Mouse (Mus musculus): ENCODE results near the gene Plod2. TPM values are rescaled to one million over a fixed set of nuclear protein-coding genes. Genes with fewer than 3 reads are reported as not detected.

The Plod2 gene
- polyA plus RNA-seq, 1 experiment from 2014 or later: 30.6 TPM

DNA sequence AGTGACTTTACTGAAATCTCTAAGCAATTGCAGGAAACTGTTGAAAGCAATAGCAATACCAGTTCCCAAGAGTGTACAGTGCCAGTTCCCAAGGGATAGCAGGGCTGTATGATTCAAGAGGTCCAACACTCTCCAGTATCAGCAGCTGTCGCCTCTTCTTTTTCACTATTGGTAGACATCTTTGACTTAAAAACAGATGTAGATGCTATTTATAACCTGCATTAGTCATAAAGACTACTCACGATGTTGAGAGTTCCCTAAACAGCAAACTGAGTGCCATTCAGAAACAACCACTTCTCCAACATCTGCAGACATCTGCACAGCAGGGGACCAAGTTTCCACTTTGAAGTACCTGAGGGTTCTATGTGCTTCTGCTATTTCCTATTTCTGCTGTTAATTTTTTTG lies 79.9 kb downstream of the Plod2 start:
- WGBS: 32% methylated on average over 2 of the region's 2 CpGs

DNA sequence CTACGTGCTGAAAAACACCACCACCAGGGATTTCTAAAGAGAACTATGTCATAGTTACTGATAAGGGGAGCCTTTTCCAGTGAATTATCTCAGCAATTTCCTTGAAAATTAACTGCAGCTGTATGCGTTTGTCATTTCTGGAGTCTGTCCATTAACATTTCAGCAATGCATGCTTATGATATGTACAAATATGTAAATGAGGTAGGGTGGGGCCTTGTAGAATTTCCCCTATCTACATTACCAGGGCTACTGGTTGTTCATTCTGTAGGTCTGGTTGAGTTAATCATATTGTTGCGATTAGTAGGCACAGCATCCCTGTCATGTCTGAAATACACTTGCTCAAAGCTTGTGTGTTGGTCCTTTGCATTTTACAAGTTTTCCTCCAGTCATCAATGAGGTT lies 92.8 kb downstream of the Plod2 start:
- H3K9me3 ChIP-seq (replicated peaks; ENCODE audit: control insufficient read depth, low read length): no peaks in the 10 kb centered on the region; the same call in 1 of the 2 replicates
- no peak for ATAC-seq (replicated peaks; ENCODE audit: extremely low read depth, insufficient read depth, low FRiP score)
- H3K36me3 ChIP-seq (ENCODE audit: control insufficient read depth, insufficient read depth): no peaks in the 10 kb centered on the region
- no peak overlapping the region for H3K9ac ChIP-seq (ENCODE audit: low read length)
- WGBS: 62% methylated on average over 3 of the region's 3 CpGs
- no peaks in the 10 kb centered on the region for H3K27me3 ChIP-seq (ENCODE audit: control insufficient read depth, insufficient read depth, low read length)
- no peaks in the 10 kb centered on the region for H3K4me1 ChIP-seq (ENCODE audit: control insufficient read depth, insufficient read depth, low read length)
- H3K4me2 ChIP-seq (ENCODE audit: low read depth, low read length): no peak overlapping the region
- H3K4me3 ChIP-seq (ENCODE audit: low read length): no peak overlapping the region
- no peak overlapping the region for H3K27ac ChIP-seq (ENCODE audit: low read length)

More for the DNA sequence above, 79.9 kb downstream of the Plod2 start:
- H3K27me3 ChIP-seq (ENCODE audit: control insufficient read depth, insufficient read depth, low read length): no peaks in the 10 kb centered on the region
- no peaks in the 10 kb centered on the region for H3K36me3 ChIP-seq (ENCODE audit: control insufficient read depth, insufficient read depth)
- H3K4me1 ChIP-seq (ENCODE audit: control insufficient read depth, insufficient read depth, low read length): no peaks in the 10 kb centered on the region
- H3K9ac ChIP-seq (ENCODE audit: low read length): no peak overlapping the region
- ATAC-seq (replicated peaks; ENCODE audit: extremely low read depth, insufficient read depth, low FRiP score): no peak
- H3K4me3 ChIP-seq (ENCODE audit: low read length): no peak overlapping the region
- no peak overlapping the region for H3K4me2 ChIP-seq (ENCODE audit: low read depth, low read length)
- H3K9me3 ChIP-seq (replicated peaks; ENCODE audit: control insufficient read depth, low read length): no peaks in the 10 kb centered on the region
- no peak overlapping the region for H3K27ac ChIP-seq (ENCODE audit: low read length)

DNA sequence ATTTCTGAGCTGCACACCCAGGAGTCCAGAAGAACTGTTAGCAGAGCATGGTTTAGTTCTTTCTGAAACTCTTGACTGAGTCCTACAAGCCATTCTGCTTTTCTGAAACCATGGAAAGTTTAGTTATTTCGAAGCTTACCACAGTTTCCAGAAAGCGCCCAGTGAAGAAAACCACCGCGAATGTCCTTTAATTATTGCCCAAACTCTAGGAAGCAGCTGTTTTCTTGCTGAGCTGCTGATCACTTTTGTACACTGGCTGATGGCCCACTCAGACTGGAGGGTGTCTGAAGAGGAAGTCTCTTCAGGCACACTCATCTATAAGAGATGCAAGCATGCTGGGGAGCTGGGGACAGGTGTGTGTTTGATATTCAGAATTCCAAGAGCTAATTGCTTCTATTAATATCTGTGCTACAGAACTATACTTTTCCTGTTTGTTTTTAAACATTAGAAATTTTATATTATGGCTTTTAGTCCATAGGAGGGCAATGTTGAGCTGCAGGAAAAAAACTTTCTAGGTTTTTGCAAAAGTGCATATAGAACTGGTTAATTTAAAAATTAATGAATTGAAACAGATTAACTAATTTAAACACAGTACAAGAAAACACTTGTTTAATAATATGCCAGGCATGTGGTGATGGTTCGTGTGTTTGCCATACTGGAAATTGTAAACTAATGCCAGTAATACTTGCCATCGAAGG lies 97.3 kb downstream of the Plod2 start:
- Histone ChIP-seq H3K27ac (ENCODE audit: low read length) (no peak overlapping the region), H3K9me3 (replicated peaks; ENCODE audit: control insufficient read depth, low read length) (no peaks in the 10 kb centered on the region), H3K36me3 (ENCODE audit: control insufficient read depth, insufficient read depth) (no peaks in the 10 kb centered on the region), H3K4me2 (ENCODE audit: low read depth, low read length) (no peak overlapping the region), H3K4me1 (ENCODE audit: control insufficient read depth, insufficient read depth, low read length) (no peaks in the 10 kb centered on the region), H3K9ac (ENCODE audit: low read length) (no peak overlapping the region), H3K27me3 (ENCODE audit: control insufficient read depth, insufficient read depth, low read length) (no peaks in the 10 kb centered on the region), H3K4me3 (ENCODE audit: low read length) (no peak overlapping the region)
- 79% methylated on average over 6 of the region's 6 CpGs for WGBS
- no peak for ATAC-seq (replicated peaks; ENCODE audit: extremely low read depth, insufficient read depth, low FRiP score)

DNA sequence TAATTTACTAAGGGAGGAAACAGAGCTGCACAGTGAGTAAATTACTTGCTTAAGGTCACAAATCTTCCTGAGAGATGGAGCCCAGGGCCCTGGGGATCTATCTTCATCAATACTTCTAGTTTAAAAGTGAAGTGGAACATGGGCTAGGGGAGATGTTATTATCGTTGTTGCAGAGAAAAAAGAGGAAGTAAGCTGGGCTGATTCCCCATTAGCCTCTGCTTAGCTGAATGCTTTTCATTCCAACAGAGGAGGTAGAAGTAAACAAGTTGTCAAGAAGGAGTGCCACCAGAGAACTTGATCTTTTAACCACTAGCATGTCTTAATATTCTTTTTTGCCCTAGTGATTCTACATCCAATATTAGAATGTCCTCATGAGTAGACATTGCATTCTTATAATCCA lies 99.7 kb downstream of the Plod2 start:
- Histone ChIP-seq H3K4me3 (ENCODE audit: low read length) (no peak overlapping the region), H3K9me3 (replicated peaks; ENCODE audit: control insufficient read depth, low read length) (peaks cover 3% of the 10 kb centered on the region; the same call in 1 of the 2 replicates), H3K4me2 (ENCODE audit: low read depth, low read length) (no peak overlapping the region), H3K36me3 (ENCODE audit: control insufficient read depth, insufficient read depth) (no peaks in the 10 kb centered on the region), H3K9ac (ENCODE audit: low read length) (no peak overlapping the region), H3K27me3 (ENCODE audit: control insufficient read depth, insufficient read depth, low read length) (no peaks in the 10 kb centered on the region), H3K4me1 (ENCODE audit: control insufficient read depth, insufficient read depth, low read length) (no peaks in the 10 kb centered on the region), H3K27ac (ENCODE audit: low read length) (no peak overlapping the region)
- no peak for ATAC-seq (replicated peaks; ENCODE audit: extremely low read depth, insufficient read depth, low FRiP score)
- WGBS: 47% methylated on average over 1 of the region's 1 CpGs

Other genes starting within 250 kb of the Plod2 start
- gene 1700057G04Rik, start 232.8 kb upstream of the Plod2 start, polyA plus RNA-seq (2015; fragmentation: Nextera tagmentation; extraction: Ambion mirVana): not detected in 2 replicates
- 7.0 and 7.2 TPM in 2 replicates for gene Plscr4, start 84.8 kb upstream of the Plod2 start, polyA plus RNA-seq (2015; fragmentation: Nextera tagmentation; extraction: Ambion mirVana)